In the genomic region with DNA sequence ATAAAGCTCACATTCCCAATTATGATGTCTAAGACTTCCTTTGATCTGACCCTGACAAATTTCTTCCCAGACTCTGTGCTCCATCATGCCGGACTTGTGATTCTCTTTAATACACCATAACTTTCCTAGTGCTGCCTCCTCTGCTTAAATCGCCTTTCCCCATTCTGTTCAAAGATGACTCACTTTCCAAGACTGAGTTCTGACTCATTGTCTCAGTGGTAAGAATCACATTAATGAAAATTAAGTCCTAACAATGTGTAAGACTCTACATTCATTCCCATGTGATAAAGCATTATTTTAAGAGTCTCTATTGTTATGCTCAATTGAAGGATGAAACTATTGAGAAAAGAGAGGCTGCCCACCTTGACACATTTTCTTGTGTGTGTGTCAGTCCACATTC, we compare ENCODE assay signal across 21 mouse cellular contexts. TPM values are rescaled to one million over a fixed set of nuclear protein-coding genes. Genes with fewer than 3 reads are reported as not detected.
DNase-seq lines count a peak whose midpoint lies in the region; ATAC-seq and TF ChIP-seq lines count a peak whose summit lies in the region.
"Had no signal": no experiment of that assay in that cellular context is flagged by ENCODE, and none has a peak within 500 bp of the region (broad histone marks: within the 10 kb centered on the region; RNA-seq: fewer than 3 reads in every experiment).

No protein-coding gene starts in this region.

- no peaks in the 10 kb centered on the region for H3K27me3 ChIP-seq in CH12.LX (replicated peaks)
- H3K27me3 ChIP-seq in Patski, result no peaks in the 10 kb centered on the region
- no peaks in the 10 kb centered on the region for H3K27me3 ChIP-seq in myocyte (ENCODE audit: control insufficient read depth, insufficient read depth, insufficient read length)
- no peaks in the 10 kb centered on the region for H3K27me3 ChIP-seq in liver, embryonic 11.5 days (replicated peaks; ENCODE audit: control insufficient read depth, insufficient read depth, low read length)
- H3K27me3 ChIP-seq: embryonic facial prominence, embryonic 12.5 days; forebrain, embryonic 13.5 days; heart, embryonic 13.5 days; hindbrain, embryonic 15.5 days had no signal

- intact Hi-C loops in left cerebral cortex, adult 2 months (cut with DNase I), result no loop called here

- H3K9me3 ChIP-seq in CH12.LX (replicated peaks; ENCODE audit: low read length), result no peaks in the 10 kb centered on the region
- H3K9me3 ChIP-seq in liver, embryonic 11.5 days (ENCODE audit: control insufficient read depth, low read length), result no peaks in the 10 kb centered on the region
- H3K9me3 ChIP-seq: embryonic facial prominence, embryonic 12.5 days; forebrain, embryonic 13.5 days; heart, embryonic 13.5 days; hindbrain, embryonic 15.5 days had no signal

- TF ChIP-seq POLR2A in CH12.LX (IDR thresholded peaks at IDR 0.05; ENCODE audit: low read depth, low read length), result no peak
- no peak for TF ChIP-seq POLR2A in myocyte (IDR thresholded peaks at IDR 0.05; ENCODE audit: insufficient read length, low read depth)

- in situ Hi-C loops in CH12.LX (cut with MboI; ENCODE audit: low pct_ligation_motif_present, low pct_unique_long_range_greater_than_20kb, low sequenced_read_pairs), result no loop called here
- in situ Hi-C loops in Patski (cut with MboI; ENCODE audit: low pct_unique_long_range_greater_than_20kb), result loop anchor here (5.0 kb wide), 1 partner anchor 34 kb away; no protein-coding TSS in a partner anchor

- WGBS in liver, embryonic 11.5 days, result 69% methylated on average over 2 of the region's 2 CpGs

- DNase-seq in 3T3-L1 (ENCODE audit: low read depth, low spot score) (peak; percentile 66), CH12.LX (ENCODE audit: extremely low read depth) (no peak), Patski (ENCODE audit: low read depth, low spot score) (peak; percentile 64)
- no peak for DNase-seq in liver, embryonic 11.5 days (ENCODE audit: low spot score)
- DNase-seq in left cerebral cortex, adult 2 months (ENCODE audit: extremely low spot score in 1 of 2, low spot score in 2 of 2), result no peak
- no peak for DNase-seq in adrenal gland, adult 18-20 months (ENCODE audit: low spot score in 2 of 2)
- DNase-seq: adrenal gland, postnatal 14 days; cerebellum, adult 2 months; cerebellum, postnatal 10 days; embryo, embryonic 11 days; forebrain, postnatal 0 days; gastrocnemius, postnatal 14 days; heart, postnatal 36 days; kidney, adult 8-10 months had no signal

- H3K4me2 ChIP-seq in CH12.LX (ENCODE audit: insufficient read depth, low read depth, poor library complexity, severe bottlenecking) (no peak overlapping the region), myocyte (ENCODE audit: low read depth) (peak overlapping the region; percentile 15)
- no peak overlapping the region for H3K4me2 ChIP-seq in liver, embryonic 11.5 days
- H3K4me2 ChIP-seq: embryonic facial prominence, embryonic 12.5 days; forebrain, embryonic 13.5 days; heart, embryonic 13.5 days; hindbrain, embryonic 15.5 days had no signal

- no peak overlapping the region for H3K27ac ChIP-seq in CH12.LX (ENCODE audit: insufficient read depth, low read depth)
- H3K27ac ChIP-seq in liver, embryonic 11.5 days (ENCODE audit: low read depth, low read length), result no peak overlapping the region
- H3K27ac ChIP-seq in left cerebral cortex, adult 2 months, result no peak overlapping the region
- H3K27ac ChIP-seq: embryonic facial prominence, embryonic 12.5 days; forebrain, embryonic 13.5 days; heart, embryonic 13.5 days; hindbrain, embryonic 15.5 days had no signal

- no peak overlapping the region for H3K4me3 ChIP-seq in CH12.LX (replicated peaks in 1 of 3; ENCODE audit: low read depth in 2 of 3, low read length in 2 of 3, poor library complexity in 1 of 3)
- H3K4me3 ChIP-seq in myocyte, result no peak overlapping the region
- H3K4me3 ChIP-seq in liver, embryonic 11.5 days (ENCODE audit: low read depth, low read length), result no peak overlapping the region
- no peak overlapping the region for H3K4me3 ChIP-seq in left cerebral cortex, adult 2 months
- H3K4me3 ChIP-seq: embryonic facial prominence, embryonic 12.5 days; forebrain, embryonic 13.5 days; heart, embryonic 13.5 days; hindbrain, embryonic 15.5 days had no signal

- dilution Hi-C loops in CH12.LX (cut with MboI; ENCODE audit: extremely low pct_ligation_motif_present, extremely low pct_unique_long_range_greater_than_20kb, low sequenced_read_pairs), result no loop called here

- H3K79me2 ChIP-seq in CH12.LX (replicated peaks; ENCODE audit: control insufficient read depth, extremely low read depth, insufficient read depth, poor library complexity, severe bottlenecking) (no peaks in the 10 kb centered on the region), myocyte (ENCODE audit: control insufficient read depth, insufficient read depth) (no peaks in the 10 kb centered on the region)

- H3K36me3 ChIP-seq in CH12.LX (replicated peaks in 1 of 2; ENCODE audit: control insufficient read depth in 1 of 2, insufficient read depth in 1 of 2, low read length in 1 of 2), result no peaks in the 10 kb centered on the region
- H3K36me3 ChIP-seq in myocyte (ENCODE audit: control insufficient read depth, insufficient read depth), result no peaks in the 10 kb centered on the region
- no peaks in the 10 kb centered on the region for H3K36me3 ChIP-seq in liver, embryonic 11.5 days (ENCODE audit: control insufficient read depth, insufficient read depth, low read length)
- H3K36me3 ChIP-seq: embryonic facial prominence, embryonic 12.5 days; heart, embryonic 13.5 days; hindbrain, embryonic 15.5 days had no signal

- peak; percentile 22; the same call in 1 of the 2 replicates for TF ChIP-seq EP300 in CH12.LX (IDR thresholded peaks at IDR 0.05; ENCODE audit: low read length)

- no peak for TF ChIP-seq RAD21 in CH12.LX (IDR thresholded peaks at IDR 0.05; ENCODE audit: low read depth, low read length)

- peak; percentile 47 for ATAC-seq in Patski
- ATAC-seq in liver, embryonic 11.5 days (replicated peaks; ENCODE audit: low FRiP score), result no peak
- ATAC-seq: forebrain, embryonic 13.5 days; forebrain, postnatal 0 days; inflammation-experienced regulatory T-cells, adult 6 months; intestine, postnatal 0 days had no signal

- CTCF ChIA-PET in Patski (lab: Charles Lee), result no interaction called here

- POLR2A ChIA-PET in Patski (lab: Charles Lee), result no interaction called here

- peaks cover 4 to 20% of the 10 kb centered on the region in 2 experiments; a peak in 3 of 4 replicates for H3K4me1 ChIP-seq in CH12.LX (ENCODE audit: control insufficient read depth in 1 of 2, insufficient read depth in 2 of 2)
- no peaks in the 10 kb centered on the region for H3K4me1 ChIP-seq in liver, embryonic 11.5 days (replicated peaks; ENCODE audit: control insufficient read depth, insufficient read depth, low read length)
- H3K4me1 ChIP-seq: forebrain, embryonic 13.5 days; heart, embryonic 13.5 days; hindbrain, embryonic 15.5 days had no signal

- TF ChIP-seq CTCF in CH12.LX (conservative IDR thresholded peaks at IDR 0.05 in 1 of 2, IDR thresholded peaks at IDR 0.05 in 1 of 2; ENCODE audit: low read depth in 2 of 2, low read length in 2 of 2) (no peak), Patski (IDR thresholded peaks at IDR 0.05) (no peak)
- TF ChIP-seq CTCF in left cerebral cortex, adult 2 months (IDR thresholded peaks at IDR 0.05), result no peak

- no peak overlapping the region for H3ac ChIP-seq in myocyte (ENCODE audit: control insufficient read depth, insufficient read length)

- H3K9ac ChIP-seq in CH12.LX (ENCODE audit: insufficient read depth, low read depth), result no peak overlapping the region
- H3K9ac ChIP-seq in liver, embryonic 11.5 days (ENCODE audit: low read depth, low read length), result no peak overlapping the region
- H3K9ac ChIP-seq: embryonic facial prominence, embryonic 12.5 days; forebrain, embryonic 13.5 days; forebrain, postnatal 0 days; heart, embryonic 13.5 days; hindbrain, embryonic 15.5 days had no signal

TF ChIP-seq in CH12.LX, 34 proteins besides CTCF, POLR2A, EP300 and RAD21:
- no peak for TF ChIP-seq TBP (conservative IDR thresholded peaks at IDR 0.05; ENCODE audit: low read depth, low read length)
- peak; percentile 77 for TF ChIP-seq MEF2A (IDR thresholded peaks at IDR 0.05; ENCODE audit: borderline replicate concordance, low read depth, low read length)
- no peak for TF ChIP-seq GABPA (IDR thresholded peaks at IDR 0.05; ENCODE audit: insufficient replicate concordance, low read depth, low read length)
- no peak for TF ChIP-seq CHD1 (IDR thresholded peaks at IDR 0.05; ENCODE audit: low read depth, low read length)

TF ChIP-seq in myocyte, 11 proteins besides CTCF, POLR2A, EP300 and RAD21 (continues in another document):
- TF ChIP-seq MAX (IDR thresholded peaks at IDR 0.05; ENCODE audit: low read depth) (no peak), REST (IDR thresholded peaks at IDR 0.05; ENCODE audit: insufficient read depth, insufficient read length) (no peak), SRF (IDR thresholded peaks at IDR 0.05; ENCODE audit: control insufficient read depth, insufficient read length, low read depth) (no peak), CEBPB (IDR thresholded peaks at IDR 0.05; ENCODE audit: insufficient read depth, poor library complexity, severe bottlenecking) (no peak), TCF3 (IDR thresholded peaks at IDR 0.05; ENCODE audit: insufficient read length, low read depth) (no peak), TCF12 (IDR thresholded peaks at IDR 0.05; ENCODE audit: insufficient read depth, poor library complexity, severe bottlenecking) (no peak), MYOD1 (IDR thresholded peaks at IDR 0.05; ENCODE audit: control insufficient read depth in 1 of 3, insufficient read length in 2 of 3, low read depth in 2 of 3) (no peak), MYOG (IDR thresholded peaks at IDR 0.05; ENCODE audit: control insufficient read depth in 1 of 3, insufficient read depth in 1 of 3, insufficient read length in 2 of 3, low read depth in 2 of 3) (no peak), POLR2AphosphoS2 (IDR thresholded peaks at IDR 0.05; ENCODE audit: insufficient read length, low read depth) (no peak), USF1 (IDR thresholded peaks at IDR 0.05; ENCODE audit: low read depth) (no peak)

RNA-seq across cellular contexts. Expression of gene Supt3, which starts 6.1 kb away (rescaled TPM):
- total RNA-seq in CH12.LX (2012; rRNA removed) (9.1 and 13.1 TPM in 2 replicates), CH12.LX (2014; rRNA removed) (7.5 and 8.3 TPM in 2 replicates)
- polyA plus RNA-seq in CH12.LX (2012; ENCODE audit: insufficient read length, low read depth) (20.7 and 22.7 TPM in 2 replicates), Patski (2021) (28.5 TPM), myocyte (2012; fragmentation: generic; extraction: Trizol) (30.9 TPM)
- polyA plus RNA-seq in liver, embryonic 11.5 days (2014; fragmentation: Nextera tagmentation; extraction: Ambion mirVana), result 15.6 and 17.7 TPM in 2 replicates
- 10 to 100 TPM; 11.0 to 14.3 TPM for total RNA-seq in left cerebral cortex, adult 2 months (2021)
- 10 to 100 TPM; 19.2 to 30.1 TPM for total RNA-seq in adrenal gland, adult 18-20 months (2021)

RNA-seq across cellular contexts. Expression of gene Runx2, which starts 43.7 kb away (rescaled TPM):
- total RNA-seq in CH12.LX (2012; rRNA removed) (0.55 and 1.1 TPM in 2 replicates), CH12.LX (2014; rRNA removed) (0.41 and 1.4 TPM in 2 replicates)
- polyA plus RNA-seq in CH12.LX (2012; ENCODE audit: insufficient read length, low read depth) (0.37 and 0.70 TPM in 2 replicates), Patski (2021) (14.0 TPM), myocyte (2012; fragmentation: generic; extraction: Trizol) (6.7 TPM)
- polyA plus RNA-seq in liver, embryonic 11.5 days (2014; fragmentation: Nextera tagmentation; extraction: Ambion mirVana), result 1.0 and 1.7 TPM in 2 replicates
- 10 to 100 TPM; 12.3 to 15.8 TPM for total RNA-seq in left cerebral cortex, adult 2 months (2021)
- total RNA-seq in adrenal gland, adult 18-20 months (2021), result 10 to 100 TPM; 11.6 to 29.5 TPM

Comparison
In these comparisons a context has a peak if more than half of its experiments do, and no peak if none do; other contexts are left out.
1. DNase-seq: peak in 3T3-L1 (single experiment) and Patski (single experiment); none in CH12.LX (single experiment), liver, embryonic 11.5 days (single experiment), left cerebral cortex, adult 2 months (0 of 2) and adrenal gland, adult 18-20 months (0 of 2).